Mouse (Mus musculus) left cerebral cortex, postnatal 4 days (tissue): ENCODE data around the gene Akr7a5. TPM values are rescaled to one million over a fixed set of nuclear protein-coding genes. Genes with fewer than 3 reads are reported as not detected.

Experiments used
- DNase-seq: peaks from one replicate; pipeline ENCODE4 v3.0.0-alpha.2; 2022
- intact Hi-C: fragments of 180-260 bp; cut with DNase I; formaldehyde crosslinking; loops from one replicate; pipeline ENCODE4 v1.15.1; 2025
- total RNA-seq, 2 experiments: library from RNA; stranded (reverse); gene quantifications; 2 replicates each; pipeline ENCODE4 v1.2.3; 2021

Akr7a5 gene
- 10 to 100 TPM; 24.9 to 26.4 TPM for total RNA-seq

DNA sequence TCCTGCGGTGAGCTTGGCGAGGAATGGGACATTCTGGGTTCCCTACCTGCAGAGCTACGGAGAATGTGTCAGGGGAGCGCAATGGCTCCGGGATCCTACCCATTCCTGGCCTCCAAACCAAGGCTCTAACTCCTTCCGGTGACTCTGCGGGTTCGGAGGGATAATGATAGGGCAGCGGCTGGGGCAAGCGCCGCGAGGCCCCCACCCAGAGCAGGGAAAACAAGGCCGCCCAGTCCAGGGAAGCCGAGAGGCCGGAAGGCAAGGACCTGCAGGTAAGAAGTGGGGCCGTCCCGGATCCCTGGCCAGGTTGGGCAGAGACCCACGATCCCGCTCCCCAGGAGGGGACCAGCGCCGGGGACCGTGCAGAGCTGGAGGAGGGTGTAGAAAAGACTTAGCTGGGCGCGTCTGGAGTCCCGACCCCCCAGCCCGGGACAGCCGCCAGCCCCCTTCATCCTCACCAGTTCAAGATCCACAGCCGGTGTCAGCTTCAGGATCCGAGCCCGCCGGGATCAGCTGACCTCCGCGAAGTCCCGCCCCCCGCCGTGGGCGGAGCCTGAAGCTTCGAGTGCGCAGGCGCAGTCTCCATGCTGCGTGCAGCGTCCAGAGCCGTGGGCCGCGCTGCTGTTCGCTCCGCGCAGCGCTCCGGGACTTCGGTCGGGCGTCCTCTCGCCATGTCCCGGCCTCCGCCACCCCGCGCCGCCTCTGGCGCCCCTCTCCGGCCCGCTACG is at the start of gene Akr7a5, which contains the start of gene Pqlc2:
Akr7a5 (plus strand) TSS at position 574 of the 728 bp plus-strand sequence.
Pqlc2 (minus strand) TSS at position 538 of the 728 bp plus-strand sequence.
- DNase-seq, result peak; percentile 98
- intact Hi-C loops, result no loop called here

GRCm38 (mm10) chr4:139262981-139263380 is 47.6 kb upstream of the Akr7a5 start:
- intact Hi-C loops, result no loop called here
- no peak for DNase-seq

DNA sequence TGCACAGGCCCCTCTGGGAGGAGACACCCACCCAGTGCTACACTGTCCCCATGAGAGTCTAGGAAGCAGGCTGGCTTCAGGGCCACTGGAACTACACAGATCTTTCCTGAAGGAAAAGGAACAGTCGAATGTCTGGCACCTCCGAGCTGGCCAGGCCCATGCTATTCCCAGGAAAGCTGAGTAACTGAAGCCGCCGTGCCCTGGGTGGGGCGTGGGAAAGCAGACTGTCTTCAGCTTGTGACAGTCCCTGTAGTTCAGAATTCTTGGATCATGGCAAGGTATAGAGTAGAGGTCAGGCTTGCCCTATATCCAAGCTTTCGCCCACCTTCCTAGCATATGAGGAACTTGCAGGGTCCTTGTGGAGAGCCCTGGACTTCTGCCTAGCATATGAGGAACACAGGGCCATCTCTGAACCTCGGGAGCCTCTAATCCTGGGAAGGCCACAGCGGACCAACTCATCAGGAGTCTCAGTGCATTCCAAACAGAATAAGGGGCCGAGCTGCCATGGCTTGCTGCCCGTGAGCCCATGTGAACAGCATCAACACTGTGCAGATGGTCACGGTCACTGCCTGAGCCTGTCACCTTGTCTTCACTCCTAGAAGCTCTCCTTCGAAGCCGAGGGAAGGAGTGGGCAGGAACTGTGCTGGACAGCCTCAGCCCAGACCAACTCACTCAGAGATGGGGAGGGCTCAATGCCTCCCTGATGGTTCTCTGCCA is 44.6 kb upstream of the Akr7a5 start:
- DNase-seq, result peak; percentile 70
- intact Hi-C loops, result no loop called here

- DNase-seq, result no peak
- intact Hi-C loops, result no loop called here
These were observed 44.1 kb upstream of the Akr7a5 start for GRCm38 (mm10) chr4:139266500-139266865.

- intact Hi-C loops, result no loop called here
- no peak for DNase-seq
These were observed 43.2 kb upstream of the Akr7a5 start for GRCm38 (mm10) chr4:139267335-139267734.

GRCm38 (mm10) chr4:139268242-139268641 is 42.3 kb upstream of the Akr7a5 start:
- peak; percentile 44 for DNase-seq
- intact Hi-C loops, result no loop called here

- DNase-seq, result no peak
- intact Hi-C loops, result no loop called here
These were observed 40.4 kb upstream of the Akr7a5 start for GRCm38 (mm10) chr4:139270168-139270567.

DNA sequence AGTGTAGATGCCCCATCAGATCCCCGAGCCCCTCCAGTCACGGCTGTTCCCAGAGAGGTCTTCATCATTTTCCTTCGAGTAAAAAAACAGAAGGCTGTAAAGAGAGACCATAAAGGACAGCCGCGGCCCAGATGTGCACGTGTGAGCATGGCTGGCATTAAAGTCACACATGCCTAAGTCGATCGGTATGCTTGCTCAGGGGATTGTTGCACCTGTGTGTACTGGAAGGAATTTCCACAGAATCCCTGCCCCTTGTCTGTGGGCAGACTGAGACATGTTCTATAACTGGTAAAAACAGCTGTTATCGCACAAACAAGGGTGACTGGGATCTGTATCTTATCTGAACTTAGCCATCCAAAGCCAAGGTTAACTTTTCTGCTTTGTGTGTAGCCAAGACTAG is 39.0 kb upstream of the Akr7a5 start:
- no peak for DNase-seq
- intact Hi-C loops, result no loop called here

- no peak for DNase-seq
- intact Hi-C loops, result no loop called here
These were observed 37.4 kb upstream of the Akr7a5 start for GRCm38 (mm10) chr4:139272951-139273680.

DNA sequence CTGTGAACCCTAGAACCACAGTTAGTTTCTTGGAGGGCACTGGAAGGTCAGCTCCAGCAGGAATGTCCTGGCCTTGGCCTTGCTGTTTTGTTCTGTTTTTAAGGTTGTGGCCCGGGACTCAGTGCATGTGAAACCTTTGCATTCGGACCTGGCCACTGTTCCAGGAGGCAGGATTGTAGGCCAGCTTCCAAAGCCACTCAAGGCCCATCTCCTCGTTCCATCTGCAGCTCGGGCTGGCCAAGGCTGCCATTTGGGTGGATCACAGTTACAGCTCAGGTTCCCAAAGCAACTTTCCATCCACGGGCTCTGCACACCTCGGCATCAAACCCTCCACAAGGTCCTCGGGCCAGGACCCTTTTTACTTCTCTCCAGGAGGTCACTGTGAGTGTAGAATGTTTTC is 36.0 kb upstream of the Akr7a5 start:
- intact Hi-C loops, result no loop called here
- DNase-seq, result no peak

DNA sequence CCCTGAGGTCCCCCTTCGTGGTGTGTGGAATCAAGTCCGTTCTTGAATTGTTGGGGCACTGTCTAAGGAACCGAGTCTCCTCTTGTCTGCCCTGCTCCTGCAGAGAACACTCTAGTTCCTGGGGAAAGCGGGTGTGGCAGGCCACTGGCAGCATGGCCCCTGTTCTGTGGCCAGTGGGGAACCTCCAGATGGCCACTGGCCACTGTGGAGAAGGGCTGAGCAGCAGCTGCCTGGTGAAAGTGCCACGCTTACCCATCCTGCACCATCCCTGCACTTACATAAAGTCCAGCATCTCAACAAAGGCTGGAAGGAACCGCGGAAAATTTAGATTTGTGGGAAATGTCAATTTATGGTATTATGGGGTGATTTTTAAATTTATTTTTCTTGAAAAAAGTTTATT is 34.1 kb upstream of the Akr7a5 start:
- no peak for DNase-seq
- intact Hi-C loops, result no loop called here

DNA sequence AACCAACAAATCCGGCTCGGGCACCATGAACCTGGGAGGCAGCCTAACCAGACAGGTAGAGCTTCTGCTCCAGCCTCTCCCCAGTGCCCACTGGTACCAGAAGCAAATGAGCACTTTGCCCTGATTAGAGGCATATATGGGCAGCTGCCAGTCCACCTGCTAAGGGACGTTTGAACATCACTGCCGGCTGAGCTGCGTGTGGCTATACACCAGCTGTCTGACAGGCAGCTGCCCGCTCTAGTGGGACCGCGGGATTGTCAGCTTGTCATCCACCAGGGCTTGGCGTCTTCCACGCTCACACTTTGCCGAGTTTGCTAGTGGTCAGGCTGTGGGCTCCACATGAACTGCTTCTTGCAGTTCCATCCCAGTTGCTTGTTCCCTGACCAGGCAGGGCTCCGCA is 30.0 kb upstream of the Akr7a5 start:
- DNase-seq, result no peak
- intact Hi-C loops, result loop anchor here (10.0 kb wide), 1 partner anchor 196 kb away; no protein-coding TSS in a partner anchor

GRCm38 (mm10) chr4:139281791-139282345 is 28.7 kb upstream of the Akr7a5 start:
- DNase-seq, result no peak
- intact Hi-C loops, result loop anchor here (10.0 kb wide), 1 partner anchor 197 kb away; no protein-coding TSS in a partner anchor

DNA sequence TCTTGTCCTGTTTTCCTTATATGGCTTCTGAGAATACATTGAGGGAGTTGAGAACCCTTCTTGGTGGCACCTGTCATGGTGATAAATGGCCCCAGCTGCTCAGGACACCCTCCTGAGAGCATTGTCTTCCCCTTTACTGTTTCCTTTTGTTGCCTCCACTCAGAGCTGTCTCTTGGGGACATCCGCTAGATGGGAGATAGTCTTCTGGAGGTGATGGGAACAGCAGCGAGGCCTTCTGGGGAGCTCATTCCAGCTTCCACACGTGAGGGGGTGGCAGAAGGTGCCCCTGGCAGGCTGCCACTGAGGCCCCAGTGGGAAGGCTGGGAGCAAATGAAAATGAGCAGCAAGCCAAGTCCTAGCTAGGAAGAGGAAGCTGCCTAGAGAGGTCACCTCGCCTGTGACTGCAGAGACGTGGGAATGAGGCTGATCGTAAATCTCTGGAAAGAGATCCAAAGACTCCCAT is 27.6 kb upstream of the Akr7a5 start:
- peak; percentile 65 for DNase-seq
- intact Hi-C loops, result loop anchor here (10.0 kb wide), 1 partner anchor 198 kb away; no protein-coding TSS in a partner anchor

DNA sequence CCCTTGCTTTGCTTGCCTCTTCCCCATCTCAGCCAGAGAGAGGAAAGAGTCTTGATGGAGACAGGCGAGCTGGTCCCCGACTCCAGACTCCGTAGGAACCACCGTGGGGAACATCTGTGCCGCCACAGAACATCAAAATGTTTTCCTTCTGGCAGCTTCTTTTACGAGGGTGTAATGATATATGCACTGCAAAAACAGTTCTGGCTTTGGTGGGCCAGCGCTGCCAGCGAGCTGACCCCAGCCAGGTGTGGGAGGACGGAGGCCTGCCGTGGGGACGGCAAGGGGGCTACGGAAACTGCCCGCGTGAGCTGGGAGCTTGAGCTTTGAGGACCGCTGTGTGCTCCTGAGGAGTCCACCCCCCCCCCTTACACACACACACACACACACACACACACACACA is 25.7 kb upstream of the Akr7a5 start:
- DNase-seq, result no peak
- intact Hi-C loops, result loop anchor here (10.0 kb wide), 1 partner anchor 200 kb away; no protein-coding TSS in a partner anchor

- intact Hi-C loops, result loop anchor here (10.0 kb wide), 1 partner anchor 201 kb away; no protein-coding TSS in a partner anchor
- DNase-seq, result no peak
These were observed 24.3 kb upstream of the Akr7a5 start for GRCm38 (mm10) chr4:139286234-139286633.

DNA sequence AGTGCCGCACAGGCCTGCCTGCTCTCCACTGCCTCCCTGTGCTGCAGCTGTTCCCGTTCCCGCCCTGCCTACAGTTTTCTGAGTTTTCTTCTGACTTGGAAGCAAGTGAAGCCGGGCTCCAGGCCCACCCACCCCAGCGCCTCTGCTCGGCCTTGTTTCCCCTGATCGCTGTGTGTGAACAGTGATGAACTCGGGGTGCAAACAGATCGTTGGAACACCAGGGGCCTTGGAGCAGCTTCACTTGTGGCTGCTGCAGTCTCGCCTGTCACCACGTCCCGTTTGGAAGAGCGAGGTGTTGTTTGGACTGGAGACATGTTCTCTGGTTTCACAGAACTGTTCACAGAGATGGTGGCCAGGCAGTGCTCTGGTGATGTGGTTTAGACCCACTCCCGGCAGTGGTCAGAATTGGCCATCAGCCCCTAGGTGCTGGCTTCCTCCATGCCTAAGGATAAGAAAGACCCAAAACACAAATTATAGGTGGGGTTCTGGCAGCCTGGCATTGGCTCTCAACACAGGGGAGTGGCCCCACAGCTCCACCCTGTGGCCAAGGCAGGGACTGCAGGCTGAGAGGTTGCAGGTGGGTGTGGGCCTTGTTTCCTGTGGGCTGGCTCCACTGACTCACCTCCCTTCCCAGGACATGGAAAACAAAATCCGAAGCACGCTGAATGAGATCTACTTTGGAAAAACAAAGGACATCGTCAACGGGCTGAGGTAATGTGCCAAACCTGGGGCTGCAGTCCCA is 23.3 kb upstream of the Akr7a5 start:
- intact Hi-C loops, result loop anchor here (10.0 kb wide), 1 partner anchor 202 kb away; no protein-coding TSS in a partner anchor
- peak; percentile 81 for DNase-seq

DNA sequence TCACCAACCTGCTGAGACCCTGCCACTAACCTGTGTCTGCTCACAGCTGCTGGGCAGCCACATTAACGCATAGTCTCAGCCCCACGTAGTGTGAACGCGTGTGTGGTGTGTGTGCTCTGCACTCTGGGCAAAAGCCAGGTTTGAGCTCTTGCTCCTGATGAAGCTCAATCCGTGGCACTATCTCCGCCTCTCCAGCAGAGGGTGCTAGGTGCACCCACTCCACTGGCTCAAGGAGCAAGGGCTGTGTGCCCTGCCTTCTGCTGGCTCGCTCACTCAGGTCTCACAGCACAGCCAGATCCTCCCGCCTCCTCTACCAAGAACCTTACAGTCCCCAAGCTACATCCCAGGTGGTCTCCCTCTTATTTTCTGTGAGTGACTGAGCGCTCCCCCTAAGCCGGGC is 21.5 kb upstream of the Akr7a5 start:
- DNase-seq, result peak; percentile 58
- intact Hi-C loops, result loop anchor here (10.0 kb wide), 1 partner anchor 204 kb away; no protein-coding TSS in a partner anchor

- no peak for DNase-seq
- intact Hi-C loops, result no loop called here
These were observed 19.4 kb upstream of the Akr7a5 start for GRCm38 (mm10) chr4:139291099-139291498.

DNA sequence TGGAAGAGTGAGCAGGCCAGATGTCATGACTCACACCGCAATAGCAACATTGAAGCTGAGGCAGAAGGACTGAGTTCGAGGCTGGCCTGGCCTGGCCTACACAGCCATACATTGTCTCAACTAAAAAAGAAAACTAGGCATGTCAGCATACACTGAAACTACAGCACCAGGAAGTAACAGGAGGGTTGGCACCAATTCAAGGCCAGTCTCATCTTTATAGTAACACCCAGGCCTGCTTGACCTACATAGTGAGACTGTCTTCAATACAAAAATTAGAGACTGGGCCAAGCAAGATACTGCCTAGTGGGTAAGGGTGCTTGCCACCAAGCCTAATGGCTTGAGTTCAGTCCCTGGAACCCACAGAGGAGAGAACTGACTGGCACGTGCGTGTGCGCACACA is 18.5 kb upstream of the Akr7a5 start:
- DNase-seq, result no peak
- intact Hi-C loops, result no loop called here
